Mouse (Mus musculus): Measurements from ENCODE around the gene Bcl9l.

GRCm38 (mm10) chr9:44526337-44527112, 43.9 kb downstream of the Bcl9l start:
- no peak for TF ChIP-seq EP300 (IDR thresholded peaks at IDR 0.05; ENCODE audit: low read depth)
- TF ChIP-seq CTCF (IDR thresholded peaks at IDR 0.05; ENCODE audit: low read depth), result no peak
